Mouse (Mus musculus): ENCODE data around the gene Olfr843. TPM values are rescaled to one million over a fixed set of nuclear protein-coding genes. Genes with fewer than 3 reads are reported as not detected.

Olfr843 gene
- polyA plus RNA-seq (2014; fragmentation: Nextera tagmentation; extraction: Ambion mirVana), result not detected in 2 replicates

GRCm38 (mm10) chr9:19251887-19252286 is at the start of gene Olfr843:
Gene Olfr843, minus strand, starts transcription at chr9:19251987.
- no peaks in the 10 kb centered on the region for H3K27me3 ChIP-seq (ENCODE audit: control insufficient read depth, insufficient read depth, low read length)
- H3K4me2 ChIP-seq (replicated peaks; ENCODE audit: low read depth, low read length), result no peak within 1 kb of the TSS
- no peaks in the 10 kb centered on the region for H3K9me3 ChIP-seq (ENCODE audit: control insufficient read depth, low read length)
- ATAC-seq (ENCODE audit: low FRiP score, low TSS enrichment), result no peak
- no peaks in the 10 kb centered on the region for H3K36me3 ChIP-seq (ENCODE audit: control insufficient read depth, insufficient read depth, low read length)
- no peak within 1 kb of the TSS for H3K9ac ChIP-seq (ENCODE audit: low read depth, low read length)
- H3K27ac ChIP-seq (ENCODE audit: low read depth, low read length), result no peak within 1 kb of the TSS
- 92% methylated on average over 2 of the region's 2 CpGs for WGBS
- no peak within 1 kb of the TSS for H3K4me3 ChIP-seq (ENCODE audit: low read length)
- no peaks in the 10 kb centered on the region for H3K4me1 ChIP-seq (ENCODE audit: control insufficient read depth, insufficient read depth, low read length)

Other genes with a start within 250 kb of the Olfr843 start
- gene Olfr835, start 219.3 kb downstream of the Olfr843 start, polyA plus RNA-seq (2014; fragmentation: Nextera tagmentation; extraction: Ambion mirVana), result not detected in 2 replicates
- not detected in 2 replicates for gene Olfr836, start 131.6 kb downstream of the Olfr843 start, polyA plus RNA-seq (2014; fragmentation: Nextera tagmentation; extraction: Ambion mirVana)
- not detected in 2 replicates for gene Olfr837, start 115.7 kb downstream of the Olfr843 start, polyA plus RNA-seq (2014; fragmentation: Nextera tagmentation; extraction: Ambion mirVana)
- gene Olfr839-ps1, start 74.7 kb downstream of the Olfr843 start, polyA plus RNA-seq (2014; fragmentation: Nextera tagmentation; extraction: Ambion mirVana), result not detected in 2 replicates
- not detected in 2 replicates for gene Olfr844, start 64.4 kb upstream of the Olfr843 start, polyA plus RNA-seq (2014; fragmentation: Nextera tagmentation; extraction: Ambion mirVana)
- gene Olfr845, start 84.5 kb upstream of the Olfr843 start, polyA plus RNA-seq (2014; fragmentation: Nextera tagmentation; extraction: Ambion mirVana), result not detected in 2 replicates
- not detected in 2 replicates for gene Olfr846, start 112.0 kb upstream of the Olfr843 start, polyA plus RNA-seq (2014; fragmentation: Nextera tagmentation; extraction: Ambion mirVana)
- not detected in 2 replicates for gene Olfr847, start 126.7 kb upstream of the Olfr843 start, polyA plus RNA-seq (2014; fragmentation: Nextera tagmentation; extraction: Ambion mirVana)
- gene Olfr849, start 188.3 kb upstream of the Olfr843 start, polyA plus RNA-seq (2014; fragmentation: Nextera tagmentation; extraction: Ambion mirVana), result not detected in 2 replicates
- not detected in 2 replicates for gene Olfr850, start 226.3 kb upstream of the Olfr843 start, polyA plus RNA-seq (2014; fragmentation: Nextera tagmentation; extraction: Ambion mirVana)
- gene Olfr851, start 241.3 kb upstream of the Olfr843 start, polyA plus RNA-seq (2014; fragmentation: Nextera tagmentation; extraction: Ambion mirVana), result not detected in 2 replicates